Mouse (Mus musculus) forebrain, embryonic 12.5 days (tissue): Measurements from ENCODE around the gene Dock8. TPM values are rescaled to one million over a fixed set of nuclear protein-coding genes. Genes with fewer than 3 reads are reported as not detected.
A peak's percentile ranks its signal among the peaks of the same experiment; 100 is the strongest.

Experiments used
- ATAC-seq: fragments of 200-750 bp; cut with Nextera tagmentation; 2 replicates; pipeline ENCODE4 v1.8.0; 2017; ENCODE audit warnings: moderate TSS enrichment; ENCODE audit not compliant: low FRiP score
- H3K27ac ChIP-seq: fragments of 300-500 bp; sonication (generic); 2 replicates; pipeline ENCODE4 v1.5.1; 2016; ENCODE audit warnings: mild to moderate bottlenecking
- H3K27me3 ChIP-seq: fragments of 300-500 bp; sonication (generic); 2 replicates; pipeline ENCODE4 v1.6.1; 2016; ENCODE audit warnings: mild to moderate bottlenecking
- H3K36me3 ChIP-seq: fragments of 300-500 bp; sonication (generic); replicated peaks from 2 replicates; pipeline ENCODE4 v1.6.1; 2016; ENCODE audit warnings: mild to moderate bottlenecking
- H3K4me1 ChIP-seq: fragments of 300-500 bp; sonication (generic); 2 replicates; pipeline ENCODE4 v1.6.1; 2016
- H3K4me2 ChIP-seq: fragments of 300-500 bp; sonication (generic); 2 replicates; pipeline ENCODE4 v1.6.1; 2016; ENCODE audit warnings: mild to moderate bottlenecking, moderate library complexity
- H3K4me3 ChIP-seq: fragments of 300-500 bp; sonication (generic); replicated peaks from 2 replicates; pipeline ENCODE4 v1.5.1; 2016; ENCODE audit warnings: mild to moderate bottlenecking
- H3K9ac ChIP-seq: fragments of 300-500 bp; sonication (generic); 2 replicates; pipeline ENCODE4 v1.6.1; 2016; ENCODE audit warnings: mild to moderate bottlenecking
- H3K9me3 ChIP-seq: fragments of 300-500 bp; sonication (generic); 2 replicates; pipeline ENCODE4 v1.6.1; 2016
- WGBS: fragments of 180-500 bp; shearing (Covaris S2); methylation state at CpG from one replicate; pipeline ENCODE4 v1.1.7; 2016; 5-methylcytosine and 5-hydroxymethylcytosine counted together
- polyA plus RNA-seq: library from polyadenylated mRNA; unstranded; fragments of >200 nt; fragmentation: Nextera tagmentation; extraction: Ambion mirVana; gene quantifications from 2 replicates; pipeline ENCODE4 v1.2.1, GENCODE M21; 2016

Gene Dock8
- polyA plus RNA-seq, 1 experiment from 2014 or later, result 1.3 TPM

DNA sequence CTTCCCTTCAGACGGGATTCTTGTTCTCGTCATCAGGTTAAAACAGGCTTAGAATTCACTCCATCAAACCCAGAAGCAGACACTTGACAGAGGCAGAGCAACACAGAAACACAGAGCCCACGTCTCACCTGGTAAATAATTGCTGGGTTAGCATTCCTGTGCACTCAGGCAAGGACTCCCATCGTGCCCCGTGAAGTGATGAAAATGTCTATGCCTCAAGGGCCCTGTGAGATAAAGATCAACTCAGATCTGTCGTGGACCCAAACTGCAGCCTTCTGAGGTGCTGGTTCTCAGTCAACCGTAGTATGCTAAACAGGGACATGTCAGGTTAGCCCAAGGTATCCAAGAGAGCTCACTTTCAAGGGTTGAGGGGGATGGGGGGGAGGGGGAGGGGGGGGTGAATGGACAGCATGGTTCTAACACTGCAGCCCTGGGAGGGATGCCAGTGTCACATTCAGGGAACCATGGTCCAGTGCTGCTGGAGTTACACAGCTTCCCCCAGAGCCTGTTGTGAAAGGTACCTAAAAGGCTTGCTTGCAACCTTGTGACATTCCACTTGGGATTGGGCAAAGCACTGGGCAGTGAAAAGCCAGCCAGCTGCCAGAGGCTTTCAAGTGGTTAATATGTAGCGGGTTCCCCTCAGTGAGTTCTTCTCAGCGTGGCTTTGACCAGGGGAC, 222.8 kb downstream of the Dock8 start:
- Histone ChIP-seq H3K4me1 (0 out of 2 replicates have a peak, but pooled peaks cover 3% of the 10 kb centered on the region), H3K9me3 (no peaks in the 10 kb centered on the region), H3K27me3 (no peaks in the 10 kb centered on the region), H3K4me2 (no peak overlapping the region), H3K36me3 (no peaks in the 10 kb centered on the region), H3K9ac (no peak overlapping the region), H3K27ac (no peak overlapping the region), H3K4me3 (no peak overlapping the region)
- WGBS, result 71% methylated on average over 9 of the region's 9 CpGs
- ATAC-seq, result no peak

DNA sequence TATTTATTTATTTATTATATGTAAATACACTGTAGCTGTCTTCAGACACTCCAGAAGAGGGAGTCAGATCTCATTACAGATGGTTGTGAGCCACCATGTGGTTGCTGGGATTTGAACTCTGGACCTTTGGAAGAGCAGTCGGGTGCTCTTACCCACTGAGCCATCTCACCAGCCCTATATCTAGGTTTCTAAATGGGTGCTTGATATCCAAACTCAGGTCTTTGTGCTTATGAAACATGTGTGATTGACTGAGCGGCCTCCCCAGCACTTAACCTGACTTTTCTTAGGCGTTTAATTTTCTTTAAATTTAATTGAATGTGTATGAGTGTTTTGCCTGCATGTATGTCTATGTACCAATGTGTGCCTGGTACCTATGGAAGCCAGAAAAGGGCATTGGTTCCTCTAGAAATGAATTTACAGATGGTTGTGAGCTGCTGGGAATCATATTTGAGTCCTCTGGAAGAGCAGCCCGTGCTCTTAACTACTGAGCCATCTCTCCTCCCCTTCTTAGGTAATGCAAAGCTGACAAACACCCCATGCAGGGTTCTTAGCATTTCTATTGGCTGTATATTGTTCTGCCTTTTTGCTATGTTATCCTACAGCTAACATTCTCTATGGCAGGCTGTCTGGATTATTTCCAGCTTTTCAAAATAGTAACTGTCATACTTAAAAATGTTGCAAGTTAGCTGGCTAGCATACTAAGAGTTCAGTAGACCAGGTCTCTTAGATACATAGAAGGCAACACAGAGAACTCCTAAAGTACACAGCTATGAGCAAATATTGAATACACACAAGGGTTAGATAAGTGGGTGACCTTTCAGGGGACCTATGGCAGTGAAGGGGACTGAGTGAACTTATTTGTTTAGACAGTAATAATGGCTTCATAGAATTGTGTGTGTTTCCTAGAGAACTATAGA, 231.0 kb downstream of the Dock8 start:
- Histone ChIP-seq H3K27me3 (peaks cover 9% of the 10 kb centered on the region), H3K4me1 (no peaks in the 10 kb centered on the region), H3K4me3 (no peak overlapping the region), H3K4me2 (no peak overlapping the region), H3K36me3 (no peaks in the 10 kb centered on the region), H3K9me3 (no peaks in the 10 kb centered on the region), H3K9ac (no peak overlapping the region), H3K27ac (no peak overlapping the region)
- ATAC-seq, result no peak
- 85% methylated on average over 4 of the region's 4 CpGs for WGBS

DNA sequence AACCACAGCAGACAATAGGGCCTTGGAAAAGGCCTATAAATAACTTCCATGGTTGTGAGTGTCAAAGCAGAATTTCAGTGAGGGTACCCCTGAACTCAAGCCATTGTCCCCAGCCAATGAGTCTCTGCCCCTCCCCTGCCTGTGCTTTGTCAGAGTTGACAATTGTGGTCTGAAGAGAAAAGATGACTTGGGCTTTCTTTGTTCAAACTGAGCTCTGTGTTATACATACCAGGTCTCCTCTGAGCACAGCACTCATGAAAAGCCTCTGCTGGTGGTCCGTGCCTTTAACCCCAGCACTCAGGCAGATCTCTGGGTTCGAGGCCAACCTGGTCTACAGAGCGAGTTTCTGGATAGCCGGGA, 231.6 kb downstream of the Dock8 start:
- no peak overlapping the region for H3K27ac ChIP-seq
- H3K9me3 ChIP-seq, result no peaks in the 10 kb centered on the region
- H3K27me3 ChIP-seq, result peaks cover 14% of the 10 kb centered on the region
- no peak overlapping the region for H3K9ac ChIP-seq
- H3K4me1 ChIP-seq, result no peaks in the 10 kb centered on the region
- WGBS, result 54% methylated on average over 4 of the region's 4 CpGs
- H3K36me3 ChIP-seq, result no peaks in the 10 kb centered on the region
- H3K4me3 ChIP-seq, result no peak overlapping the region
- no peak for ATAC-seq
- H3K4me2 ChIP-seq, result no peak overlapping the region

DNA sequence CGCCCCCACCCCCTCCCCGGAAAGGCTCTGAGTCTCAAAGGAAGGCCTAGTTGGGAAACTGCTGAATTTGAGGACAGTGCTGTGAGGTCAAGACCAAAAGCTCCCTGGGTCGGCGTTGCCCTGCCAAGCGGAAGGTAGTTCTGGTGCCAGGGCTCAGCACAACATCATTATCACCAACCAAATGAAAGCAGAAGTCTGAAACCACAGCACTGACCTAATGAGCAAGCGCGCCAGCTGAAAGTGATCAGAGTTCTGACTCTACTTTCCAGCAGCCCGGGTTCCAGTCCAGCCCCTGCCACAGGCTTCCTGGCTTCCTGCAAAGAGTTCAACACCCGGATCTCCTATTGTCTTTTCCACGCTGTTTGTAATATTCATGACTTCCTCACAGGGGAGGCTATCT, 232.7 kb downstream of the Dock8 start:
- H3K27me3 ChIP-seq, result peaks cover 19% of the 10 kb centered on the region

DNA sequence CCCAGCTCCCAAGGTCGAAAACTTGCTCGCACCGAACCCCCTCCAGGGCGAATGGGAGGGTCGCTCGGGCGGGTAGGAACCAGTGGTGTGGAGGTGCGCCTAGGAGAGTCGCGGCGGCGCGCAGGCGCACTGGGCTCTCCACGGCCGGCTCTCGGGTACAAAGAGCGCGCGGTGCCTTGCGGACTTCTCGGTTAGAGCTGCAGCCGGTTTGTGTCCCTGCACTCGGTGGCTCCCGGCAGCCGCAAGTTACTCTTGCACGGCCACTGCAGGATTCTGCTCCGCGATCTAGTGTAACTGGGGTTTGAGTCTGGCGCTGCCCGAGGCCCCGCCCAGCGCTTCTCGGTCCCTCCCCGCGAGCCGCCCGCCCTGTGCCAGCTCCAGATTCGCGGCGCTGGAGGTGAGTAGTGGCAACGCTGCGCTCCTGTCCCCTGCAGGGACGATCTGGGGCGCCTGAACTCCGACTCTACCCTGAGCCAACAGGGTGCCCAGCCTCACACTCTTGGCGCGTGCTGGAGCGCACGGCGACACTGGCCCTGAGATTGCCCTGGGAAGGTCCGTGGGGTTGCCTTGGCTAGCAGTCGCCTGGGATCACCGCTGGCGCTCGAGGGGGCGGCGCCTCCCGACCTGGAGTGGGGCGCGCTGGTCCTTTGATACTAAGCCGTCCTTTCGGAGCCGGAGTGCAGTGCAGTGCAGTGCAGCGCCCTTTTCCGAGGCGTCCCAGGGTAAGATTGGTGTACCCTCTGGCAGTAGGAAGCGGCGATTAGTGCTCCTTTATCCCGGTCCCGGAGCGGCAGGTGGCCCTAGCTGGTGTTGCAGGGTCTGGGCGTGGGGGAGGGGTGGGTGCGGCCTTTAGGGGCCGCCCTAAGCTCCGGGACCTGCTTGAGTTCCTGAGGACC, 237.5 kb downstream of the Dock8 start, which contains the start of gene Kank1:
TSS of gene Kank1 (plus strand) at position 380 of the 896 bp plus-strand sequence.
- peaks cover 16% of the 10 kb centered on the region; the same call in 1 of the 2 replicates for H3K4me1 ChIP-seq
- no peaks in the 10 kb centered on the region for H3K9me3 ChIP-seq
- peak within 1 kb of the TSS; percentile 61 for H3K9ac ChIP-seq
- peak within 1 kb of the TSS; percentile 68 for H3K4me3 ChIP-seq
- H3K27me3 ChIP-seq, result peaks cover 33% of the 10 kb centered on the region
- peak within 1 kb of the TSS; percentile 98 for H3K4me2 ChIP-seq
- peak within 1 kb of the TSS; percentile 57 for H3K27ac ChIP-seq
- ATAC-seq, result peak; percentile 90
- no peaks in the 10 kb centered on the region for H3K36me3 ChIP-seq
- WGBS, result under 1% methylated on average over 74 of the region's 76 CpGs

More for the DNA sequence above, 232.7 kb downstream of the Dock8 start:
- H3K36me3 ChIP-seq, result no peaks in the 10 kb centered on the region
- H3K27ac ChIP-seq, result no peak overlapping the region
- no peak overlapping the region for H3K4me2 ChIP-seq
- H3K9me3 ChIP-seq, result no peaks in the 10 kb centered on the region
- 75% methylated on average over 10 of the region's 10 CpGs for WGBS
- H3K4me3 ChIP-seq, result no peak overlapping the region
- no peak overlapping the region for H3K9ac ChIP-seq
- peaks cover 3% of the 10 kb centered on the region; the same call in 1 of the 2 replicates for H3K4me1 ChIP-seq
- ATAC-seq, result no peak

DNA sequence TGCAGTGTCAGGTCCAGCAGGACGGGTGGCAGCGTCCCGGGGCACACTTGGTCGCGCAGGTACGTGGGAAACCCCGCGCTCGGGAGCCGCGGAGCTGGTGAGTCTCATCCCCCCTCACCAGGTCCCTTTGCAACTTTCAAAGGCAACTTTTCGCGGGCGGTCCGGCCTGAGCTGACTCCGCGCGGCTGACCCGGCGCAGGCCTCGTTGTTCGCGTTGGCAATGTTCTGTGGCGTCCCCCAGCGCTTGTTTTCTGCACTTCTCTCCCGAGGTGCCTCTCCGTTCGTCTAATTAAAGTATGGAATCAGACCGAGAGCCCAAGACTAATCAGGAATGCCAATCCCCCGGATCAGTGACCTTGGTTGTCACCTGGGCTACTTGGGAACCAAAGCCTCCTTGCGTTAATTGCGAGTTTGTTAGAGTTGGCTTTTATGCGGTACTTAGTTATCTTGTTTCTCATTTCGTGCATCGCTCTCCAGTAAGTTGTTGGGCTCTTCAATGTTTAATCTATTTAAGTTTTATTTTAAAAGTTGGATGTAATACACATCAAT, 238.2 kb downstream of the Dock8 start:
- peak overlapping the region; percentile 68 for H3K4me3 ChIP-seq
- H3K27me3 ChIP-seq, result peaks cover 33% of the 10 kb centered on the region
- H3K27ac ChIP-seq, result no peak overlapping the region
- no peaks in the 10 kb centered on the region for H3K36me3 ChIP-seq
- peak overlapping the region; percentile 61 for H3K9ac ChIP-seq
- ATAC-seq, result peak; percentile 27
- H3K4me2 ChIP-seq, result peak overlapping the region; percentile 98
- H3K4me1 ChIP-seq, result peaks cover 17% of the 10 kb centered on the region; the same call in 1 of the 2 replicates
- under 1% methylated on average over 35 of the region's 35 CpGs for WGBS
- no peaks in the 10 kb centered on the region for H3K9me3 ChIP-seq

DNA sequence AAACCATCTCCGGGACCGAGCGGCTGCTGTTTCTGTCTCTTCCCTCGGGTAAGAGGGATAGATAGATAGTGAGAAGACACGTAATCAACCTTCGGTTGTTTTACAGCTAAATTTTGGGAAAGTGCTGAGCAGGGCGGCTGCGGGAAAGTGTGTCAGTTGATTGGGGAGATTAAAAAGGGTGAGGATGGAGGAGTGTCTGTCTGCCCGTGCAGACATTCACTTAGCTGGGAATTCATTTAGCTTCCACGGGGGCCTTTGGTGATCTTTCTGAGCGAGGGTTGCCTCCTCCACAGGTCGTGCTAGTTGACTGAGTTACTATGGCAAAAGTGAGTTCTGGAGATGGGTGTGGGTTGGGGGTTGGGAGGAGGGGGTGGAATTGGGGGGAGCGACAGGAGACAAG, 238.8 kb downstream of the Dock8 start:
- no peaks in the 10 kb centered on the region for H3K36me3 ChIP-seq
- H3K9ac ChIP-seq, result no peak overlapping the region

DNA sequence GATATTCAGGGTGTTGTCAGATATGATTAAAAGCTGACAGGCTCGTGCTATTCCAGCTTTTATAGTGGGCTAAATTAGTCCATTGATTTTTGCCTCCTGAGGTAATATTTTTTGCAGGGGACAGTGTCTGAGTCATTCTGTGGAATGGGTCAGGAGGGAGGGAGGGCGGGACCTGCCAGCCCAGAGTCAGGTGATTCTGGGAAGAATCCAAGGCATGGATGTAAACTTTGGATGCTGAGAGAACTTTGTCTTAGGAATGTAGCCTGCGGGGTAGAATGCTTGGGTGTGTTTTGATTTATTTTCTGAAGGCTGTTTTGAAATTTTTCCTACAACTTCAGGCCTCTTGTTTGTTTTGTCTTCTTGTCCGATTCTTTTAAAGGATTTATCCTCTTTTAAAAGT, 244.2 kb downstream of the Dock8 start:
- WGBS, result 89% methylated on average over 4 of the region's 4 CpGs
- no peak overlapping the region for H3K27ac ChIP-seq
- no peaks in the 10 kb centered on the region for H3K27me3 ChIP-seq
- 0 out of 2 replicates have a peak, but pooled peaks cover 2% of the 10 kb centered on the region for H3K4me1 ChIP-seq
- H3K4me2 ChIP-seq, result no peak overlapping the region
- ATAC-seq, result no peak
- no peak overlapping the region for H3K4me3 ChIP-seq
- H3K36me3 ChIP-seq, result no peaks in the 10 kb centered on the region
- no peaks in the 10 kb centered on the region for H3K9me3 ChIP-seq
- H3K9ac ChIP-seq, result no peak overlapping the region

More for the DNA sequence above, 238.8 kb downstream of the Dock8 start:
- WGBS, result 3% methylated on average over 13 of the region's 13 CpGs
- Histone ChIP-seq H3K27me3 (peaks cover 33% of the 10 kb centered on the region), H3K4me1 (peaks cover 17% of the 10 kb centered on the region; the same call in 1 of the 2 replicates), H3K4me2 (peak overlapping the region; percentile 98), H3K27ac (no peak overlapping the region), H3K9me3 (no peaks in the 10 kb centered on the region), H3K4me3 (peak overlapping the region; percentile 68; the same call in 1 of the 2 replicates)
- no peak for ATAC-seq

DNA sequence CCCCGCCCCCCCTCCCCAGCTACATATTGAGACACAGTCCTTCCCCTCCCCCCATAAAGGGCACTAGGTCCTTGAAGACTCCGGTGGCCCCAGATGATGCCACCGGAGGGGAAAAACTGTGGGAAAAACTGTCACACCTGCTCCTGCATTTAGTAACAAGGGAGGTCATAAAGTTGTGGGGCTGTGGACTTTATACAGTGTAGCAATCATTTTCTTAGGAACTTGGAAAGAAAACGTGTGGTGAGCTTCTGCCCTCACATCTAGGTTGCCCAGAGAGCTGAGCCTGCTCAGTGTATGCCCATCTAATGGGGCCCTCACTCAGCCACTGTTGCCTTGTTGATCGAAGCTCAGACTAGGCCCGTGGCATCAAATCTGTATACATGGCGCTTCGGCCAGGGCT, 246.7 kb downstream of the Dock8 start:
- no peak overlapping the region for H3K4me2 ChIP-seq
- H3K9me3 ChIP-seq, result no peaks in the 10 kb centered on the region
- H3K9ac ChIP-seq, result no peak overlapping the region
- no peaks in the 10 kb centered on the region for H3K36me3 ChIP-seq
- H3K4me3 ChIP-seq, result no peak overlapping the region
- whole genome bisulfite sequencing, result 94% methylated on average over 8 of the region's 8 CpGs
- no peaks in the 10 kb centered on the region for H3K27me3 ChIP-seq
- H3K4me1 ChIP-seq, result peaks cover 11% of the 10 kb centered on the region
- no peak for ATAC-seq
- H3K27ac ChIP-seq, result no peak overlapping the region

DNA sequence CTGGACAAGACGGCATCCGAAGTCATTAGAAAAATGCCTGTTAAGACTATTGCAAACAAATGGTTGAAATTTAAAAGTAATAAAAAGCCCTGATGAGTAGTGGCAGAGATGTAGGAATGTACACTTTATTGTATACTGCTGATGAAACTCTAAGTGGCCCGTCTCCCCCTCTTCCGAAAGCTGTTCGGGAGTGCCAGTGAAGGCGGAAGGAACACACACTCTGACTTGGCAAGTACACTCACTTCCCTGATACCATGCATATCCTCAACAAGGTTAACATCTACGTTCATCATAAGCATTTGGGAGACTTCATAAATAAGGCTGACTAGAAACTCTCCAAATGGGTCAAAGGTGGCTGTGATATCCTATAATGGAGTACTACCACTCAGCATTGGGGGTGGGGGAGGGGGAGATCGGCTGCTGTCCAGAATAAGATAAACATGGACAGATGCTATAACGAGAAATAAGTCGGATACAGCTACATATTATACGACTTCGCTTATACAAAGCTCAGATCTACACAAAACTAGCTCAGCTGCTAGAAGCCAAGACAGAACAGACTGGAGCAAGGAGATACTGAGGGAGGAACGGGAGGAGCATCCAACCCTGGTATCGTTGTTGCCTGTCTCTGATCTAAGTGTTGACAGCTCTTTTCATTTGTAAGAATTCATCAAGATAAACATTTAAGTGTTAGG, 248.7 kb downstream of the Dock8 start:
- no peaks in the 10 kb centered on the region for H3K27me3 ChIP-seq

DNA sequence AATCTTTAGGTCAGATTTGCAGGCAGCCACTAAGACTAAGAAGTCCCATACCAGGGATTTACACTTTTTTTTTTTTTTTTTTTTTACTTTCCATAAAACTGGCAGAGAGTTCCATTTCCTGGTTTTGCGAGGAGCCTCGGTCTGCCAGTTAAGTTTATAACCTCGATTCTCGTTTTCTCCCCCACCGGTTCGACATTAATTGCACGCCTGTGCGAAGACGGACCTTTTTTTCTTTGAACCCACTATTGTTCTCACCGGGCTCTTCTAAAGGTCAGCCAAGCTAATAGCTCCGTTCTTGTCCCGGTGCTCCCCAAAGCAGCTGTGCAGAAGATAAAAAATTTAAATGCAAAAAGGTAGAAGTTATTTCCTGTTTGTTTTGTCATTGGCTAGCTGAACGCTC, 249.9 kb downstream of the Dock8 start:
- ATAC-seq, result no peak
- Histone ChIP-seq H3K4me3 (no peak overlapping the region), H3K9ac (no peak overlapping the region), H3K27me3 (no peaks in the 10 kb centered on the region), H3K9me3 (no peaks in the 10 kb centered on the region), H3K36me3 (no peaks in the 10 kb centered on the region), H3K27ac (no peak overlapping the region), H3K4me2 (no peak overlapping the region), H3K4me1 (peaks cover 9% of the 10 kb centered on the region)
- WGBS, result 32% methylated on average over 13 of the region's 13 CpGs

More for the DNA sequence above, 248.7 kb downstream of the Dock8 start:
- ATAC-seq, result no peak
- no peaks in the 10 kb centered on the region for H3K36me3 ChIP-seq
- no peak overlapping the region for H3K9ac ChIP-seq
- no peak overlapping the region for H3K27ac ChIP-seq
- H3K9me3 ChIP-seq, result no peaks in the 10 kb centered on the region
- H3K4me2 ChIP-seq, result no peak overlapping the region
- no peak overlapping the region for H3K4me3 ChIP-seq
- H3K4me1 ChIP-seq, result peaks cover 9% of the 10 kb centered on the region
- WGBS, result 91% methylated on average over 14 of the region's 14 CpGs
